Mouse (Mus musculus): ENCODE results near the gene Plekhf1.

Gene Plekhf1

DNA sequence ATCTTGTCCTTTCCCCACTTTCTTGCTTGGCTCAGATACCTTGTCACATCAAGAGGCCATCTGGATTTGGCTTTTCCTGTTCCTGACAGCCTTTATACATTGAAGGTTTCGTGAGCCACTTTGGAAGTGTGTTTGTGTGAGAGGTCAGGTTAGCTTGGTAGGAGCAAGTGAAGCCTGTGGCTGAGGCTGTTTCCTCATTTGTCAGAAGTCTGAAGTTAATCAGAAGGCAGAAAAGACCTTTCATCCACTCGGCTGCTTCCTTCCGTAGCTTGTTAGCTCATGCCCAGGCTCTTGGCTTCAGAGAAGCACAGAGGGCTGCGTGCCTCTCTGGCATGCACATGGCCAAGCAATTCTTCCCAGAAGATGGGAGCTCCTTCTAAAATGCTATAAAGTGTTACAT, 40.0 kb downstream of the Plekhf1 start:
- DNase-seq = peak in 1 of 2 experiments; percentile 20

DNA sequence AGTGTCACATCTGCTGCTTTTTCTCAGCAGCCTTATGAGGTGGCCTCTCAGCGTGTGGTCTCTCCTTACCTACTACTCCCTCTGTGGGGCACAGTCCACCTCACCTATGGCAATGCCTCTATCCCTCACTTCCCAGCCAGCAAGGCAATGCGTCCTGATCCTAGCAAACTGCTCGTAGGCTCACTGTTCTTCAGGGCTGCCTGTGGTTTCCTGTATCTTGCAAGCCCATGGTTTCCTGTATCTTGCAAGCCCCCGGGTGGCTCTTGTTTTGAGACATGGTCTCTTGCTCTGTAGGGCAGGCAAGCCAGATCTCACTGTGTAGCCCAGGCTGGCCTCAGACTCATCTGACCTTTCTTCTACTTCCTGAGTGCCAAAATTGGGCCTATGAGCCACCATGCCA, 41.0 kb downstream of the Plekhf1 start:
- no peak for DNase-seq

DNA sequence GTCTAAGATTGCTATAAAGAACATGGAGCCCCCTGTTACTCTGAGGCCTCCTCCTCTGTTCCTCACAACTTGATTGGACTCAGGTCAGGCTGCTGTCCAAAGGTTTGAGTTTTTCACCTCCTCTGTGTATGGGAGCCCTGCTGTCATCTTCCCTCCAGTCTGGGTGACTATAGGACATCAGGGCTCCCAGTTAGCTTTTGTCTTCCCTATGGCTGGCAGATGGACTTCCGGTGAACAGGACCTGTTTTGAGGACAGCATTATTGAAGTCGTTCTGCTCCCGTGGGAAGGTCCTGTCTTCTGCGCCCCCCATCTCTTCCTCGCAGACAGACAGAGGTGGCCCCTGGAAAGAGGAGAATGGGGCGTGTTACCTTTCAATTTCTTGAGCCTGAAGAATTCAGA, 43.0 kb downstream of the Plekhf1 start:
- DNase-seq = no peak

DNA sequence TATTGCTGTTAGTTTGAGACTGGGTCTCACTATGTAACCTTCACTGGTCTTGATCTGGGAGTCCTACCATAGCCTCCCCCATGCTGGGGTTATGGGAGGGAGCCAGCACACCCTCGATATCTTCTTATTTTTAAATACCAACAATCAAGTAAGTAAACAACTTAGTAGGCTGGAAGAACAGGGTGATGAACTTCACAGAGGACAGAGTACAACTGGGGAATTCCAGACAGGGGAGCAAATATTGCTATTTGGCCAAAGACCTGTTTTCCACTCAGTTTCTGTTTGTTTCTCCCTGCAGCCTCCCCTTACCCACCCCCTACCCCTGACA, 43.4 kb downstream of the Plekhf1 start:
- DNase-seq = no peak

DNA sequence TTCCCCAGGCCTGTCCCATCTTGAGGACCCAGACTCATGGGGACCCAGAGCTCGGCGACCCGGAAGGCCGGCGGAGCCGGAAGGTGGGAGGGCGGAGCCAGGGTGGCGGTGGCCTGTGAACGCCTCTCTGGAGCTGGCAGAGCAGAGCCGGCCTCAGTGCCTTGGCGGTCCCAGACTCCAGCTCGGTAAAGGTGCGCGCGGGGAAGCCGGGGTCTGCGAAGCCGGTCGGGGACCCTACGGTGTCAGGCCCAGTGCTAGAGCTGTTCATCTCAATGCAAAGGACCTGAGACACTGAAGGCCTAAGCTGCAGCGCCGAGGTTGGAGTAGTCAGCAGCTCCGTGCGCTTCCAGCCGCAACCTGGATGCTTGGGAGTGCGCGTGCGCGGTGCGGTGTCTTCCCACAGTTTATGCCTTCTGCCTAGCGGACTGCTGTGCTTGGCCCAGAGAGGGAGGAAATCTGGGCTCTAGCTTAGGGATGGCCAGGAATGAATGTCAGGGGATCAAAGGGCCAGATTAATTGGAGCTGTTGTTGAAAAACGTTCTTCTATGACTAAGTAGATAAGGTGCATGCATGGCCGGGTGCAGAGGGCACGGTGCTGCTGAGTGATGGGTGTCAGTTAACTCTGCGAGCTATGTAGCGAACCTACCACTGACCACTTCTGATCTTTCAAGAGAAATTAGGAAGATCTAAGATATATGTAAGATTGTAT, 44.0 kb downstream of the Plekhf1 start:
- DNase-seq = peak; percentile 85 to 87

DNA sequence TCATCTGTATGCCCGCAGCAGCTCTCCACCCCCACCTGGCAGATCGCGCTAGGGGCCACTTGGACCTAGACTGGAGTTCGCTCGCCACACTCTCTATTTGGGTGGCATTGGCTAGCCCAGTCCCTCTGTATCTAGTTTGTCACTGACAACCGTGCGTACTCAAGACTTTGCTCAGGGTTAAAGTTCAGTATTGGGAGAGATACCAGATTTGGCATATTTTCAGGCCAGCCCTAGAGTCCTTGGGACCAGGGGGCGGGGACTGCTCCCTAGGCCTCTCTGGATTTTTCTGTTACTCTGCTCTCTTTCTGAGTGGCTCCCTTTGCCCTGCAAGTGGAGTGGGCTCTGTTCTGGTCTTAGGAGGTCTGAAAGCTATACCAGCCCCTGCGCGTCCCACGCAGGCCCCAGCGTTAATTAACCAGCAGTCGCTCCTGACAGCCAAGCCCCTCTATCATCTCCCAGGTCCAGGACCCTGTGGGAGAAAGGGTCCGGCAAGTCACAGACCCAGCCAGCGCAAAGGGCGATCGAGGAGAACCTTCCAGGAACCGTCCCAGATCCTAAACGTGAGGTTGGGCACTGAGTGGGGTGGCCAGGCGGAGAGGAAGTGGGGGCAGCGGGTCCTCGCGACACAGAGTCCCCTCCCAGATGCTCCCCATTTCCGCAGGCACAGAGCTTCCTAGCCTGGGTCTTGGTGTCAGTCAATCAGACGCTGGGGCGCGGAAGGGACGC, 44.7 kb downstream of the Plekhf1 start, which contains the start of gene 1600014C10Rik:
TSS of gene 1600014C10Rik (plus strand) at position 256 of the 726 bp plus-strand sequence.
- peak in 1 of 2 experiments; percentile 33 for DNase-seq

DNA sequence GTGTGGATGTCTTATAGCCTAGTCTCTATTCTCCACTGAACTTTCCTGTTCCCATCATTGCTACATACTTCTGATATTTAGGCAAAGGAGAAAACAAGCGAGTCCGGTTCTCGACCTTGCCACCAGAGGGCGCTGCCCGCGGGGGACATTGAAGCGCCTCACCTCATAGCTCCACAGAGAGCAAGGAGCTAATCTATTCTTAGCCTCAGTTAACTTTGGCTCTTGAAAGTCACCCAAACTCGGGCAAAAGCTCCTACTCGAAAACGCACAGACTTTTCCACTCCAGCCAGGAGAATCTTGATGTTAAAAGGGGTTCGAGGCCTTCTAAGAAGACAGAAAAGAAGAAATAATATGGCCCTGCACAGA, 45.2 kb downstream of the Plekhf1 start:
- peak; percentile 81 to 84 for DNase-seq

DNA sequence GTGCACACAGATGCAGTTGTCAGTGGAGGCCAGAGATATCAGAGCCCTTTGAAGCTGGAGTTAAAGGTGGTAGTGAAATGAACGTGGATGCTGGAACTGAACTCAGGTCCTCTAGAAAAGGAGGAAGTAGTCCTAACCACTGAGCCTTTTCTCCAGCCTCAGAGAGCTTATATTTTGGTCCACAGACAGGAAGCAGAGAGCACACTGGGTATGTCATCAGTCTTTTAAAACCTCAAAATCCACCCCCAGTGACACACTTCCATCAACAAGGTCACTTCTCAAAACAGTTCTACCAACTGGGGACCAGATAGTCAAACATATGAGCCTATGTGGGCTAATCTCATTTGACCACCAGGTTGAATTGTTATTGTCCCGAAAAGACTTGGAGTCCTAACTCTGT, 46.5 kb downstream of the Plekhf1 start:
- no peak for DNase-seq

DNA sequence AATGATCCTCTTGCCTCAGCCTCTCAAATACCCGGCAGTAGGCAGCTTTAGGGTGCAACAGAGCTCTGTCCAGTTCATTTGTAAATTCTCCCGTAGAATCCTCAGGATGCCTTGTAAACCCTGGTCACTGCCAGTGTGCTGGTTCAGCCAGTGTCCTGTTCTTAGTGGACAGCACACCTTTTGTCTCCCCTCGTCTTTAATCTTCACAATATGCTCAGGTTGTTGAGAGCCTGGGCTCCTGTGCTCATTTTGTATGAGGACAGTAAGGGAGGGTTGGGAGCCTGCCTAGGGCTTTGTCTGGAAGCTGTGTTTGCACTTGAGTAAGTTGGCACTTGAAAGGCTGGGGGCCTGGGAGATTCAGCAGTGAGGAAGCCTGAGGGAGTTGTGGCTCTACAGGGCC, 47.9 kb downstream of the Plekhf1 start:
- no peak for DNase-seq

DNA sequence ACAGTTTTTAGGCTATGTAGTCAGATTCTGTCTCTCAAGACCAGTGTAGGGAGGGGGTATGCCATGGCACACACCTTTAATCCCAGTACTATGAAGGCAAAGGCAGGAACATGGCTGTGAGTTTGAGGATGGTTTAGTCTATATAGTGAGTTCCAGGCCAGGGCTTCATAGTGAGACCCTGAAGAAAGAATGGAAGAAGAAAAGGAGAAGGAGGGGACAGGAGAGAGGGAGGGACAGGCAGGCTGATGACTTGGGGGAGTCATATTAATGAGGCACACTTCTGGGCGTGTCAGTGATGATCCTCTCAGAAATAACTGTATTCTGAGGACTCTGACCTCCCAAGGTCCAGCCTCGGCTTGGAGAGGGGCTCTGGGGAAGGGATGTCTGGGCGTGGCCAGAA, 51.8 kb downstream of the Plekhf1 start:
- DNase-seq = no peak

DNA sequence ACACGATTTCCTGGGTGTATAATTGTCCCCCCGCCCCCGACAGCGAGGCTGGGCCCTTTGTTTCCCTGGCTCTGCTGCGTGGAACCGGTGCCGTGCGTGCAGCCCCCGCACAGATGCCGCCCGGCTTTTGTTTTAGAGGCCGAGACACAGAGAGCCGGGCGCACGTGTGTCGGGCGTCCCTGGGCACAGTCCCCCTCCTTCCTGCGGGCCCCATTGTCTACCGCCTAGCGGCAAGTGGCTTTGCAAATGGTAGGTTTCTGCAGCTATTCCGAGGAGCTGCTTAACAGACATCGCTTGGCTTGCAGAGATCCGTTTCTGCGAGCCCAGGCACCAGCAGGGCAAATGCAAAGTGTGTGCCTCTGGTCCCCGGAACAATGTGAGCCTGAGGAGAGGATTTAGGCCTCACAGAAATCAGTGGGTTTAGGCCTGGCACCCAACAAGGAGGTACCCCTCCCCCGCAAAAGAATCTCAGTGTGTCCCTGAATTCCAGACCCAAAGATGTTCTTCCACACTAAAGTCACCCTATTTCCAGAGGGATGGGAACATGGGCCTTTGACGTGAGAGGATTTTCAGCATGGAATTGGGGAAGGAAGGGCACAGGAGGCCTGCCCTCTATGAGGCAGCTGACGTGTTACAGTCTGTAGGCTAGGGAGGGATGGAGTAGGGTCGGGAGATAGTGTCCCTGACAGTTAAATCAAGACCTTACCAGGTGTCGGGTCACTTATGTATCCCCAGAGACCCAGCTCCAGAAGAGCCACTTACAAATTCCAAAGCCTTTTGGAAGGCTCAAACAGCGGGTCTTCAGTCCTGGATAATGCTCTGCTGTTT, 53.3 kb downstream of the Plekhf1 start:
- DNase-seq = no peak

DNA sequence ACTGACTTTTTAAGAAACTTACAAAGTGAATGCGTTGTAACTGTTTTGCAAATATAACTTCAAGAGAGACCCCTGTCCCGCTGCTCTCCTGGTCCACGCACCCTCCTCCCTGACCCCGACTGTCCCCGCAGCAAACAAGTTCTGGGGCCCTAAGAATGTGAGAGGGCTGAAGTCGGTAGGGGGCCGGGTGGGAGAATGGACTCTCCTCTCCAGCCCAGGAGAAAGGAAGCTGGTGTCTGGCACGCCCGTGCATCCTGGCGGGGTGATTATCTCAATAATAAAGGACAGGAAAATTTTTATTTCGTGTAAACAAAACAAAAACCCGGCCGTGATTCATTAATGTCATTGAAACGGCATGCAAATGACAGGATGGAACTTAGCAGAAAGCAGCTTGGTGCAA, 53.9 kb downstream of the Plekhf1 start:
- no peak for DNase-seq

DNA sequence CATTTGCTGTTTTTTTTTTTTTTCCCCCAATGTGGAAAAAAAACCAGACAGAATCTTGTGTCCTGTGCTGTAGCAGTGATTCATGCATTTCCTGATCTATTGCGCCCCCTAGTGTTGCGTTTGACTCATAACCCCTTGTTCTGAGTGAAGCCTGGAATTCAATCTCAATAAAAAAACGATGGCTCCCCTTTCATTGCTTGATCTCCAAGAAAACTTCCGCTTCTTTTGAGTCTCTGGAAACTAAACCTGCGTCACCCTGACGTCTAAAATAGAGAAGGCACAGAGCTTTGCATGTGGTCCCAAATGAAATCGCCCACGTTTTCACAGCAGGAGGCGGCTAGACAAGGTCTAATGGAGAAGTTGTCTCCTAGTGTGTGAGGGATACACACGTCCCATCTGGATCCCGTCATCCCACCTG, 60.1 kb downstream of the Plekhf1 start:
- DNase-seq = peak in 1 of 2 experiments; percentile 41
